Mouse (Mus musculus) midbrain, embryonic 16.5 days (tissue): Measurements from ENCODE around the gene Ppm1h. TPM values are rescaled to one million over a fixed set of nuclear protein-coding genes. Genes with fewer than 3 reads are reported as not detected.
A peak's percentile ranks its signal among the peaks of the same experiment; 100 is the strongest.

Source experiments
- ATAC-seq: fragments of 200-750 bp; cut with Nextera tagmentation; 2 replicates; pipeline ENCODE4 v1.8.0; 2017; ENCODE audit warnings: moderate TSS enrichment
- H3K27ac ChIP-seq: fragments of 300-500 bp; sonication (generic); 2 replicates; pipeline ENCODE4 v1.5.1; 2014; ENCODE audit warnings: mild to moderate bottlenecking, low read length, mixed read lengths
- H3K27me3 ChIP-seq: fragments of 300-500 bp; sonication (generic); 2 replicates; pipeline ENCODE4 v1.6.1; 2014; ENCODE audit warnings: low read depth, low read length, mixed read lengths; ENCODE audit not compliant: control insufficient read depth, insufficient read depth
- H3K36me3 ChIP-seq: fragments of 300-500 bp; sonication (generic); 2 replicates; pipeline ENCODE4 v1.6.1; 2014; ENCODE audit warnings: mild to moderate bottlenecking, low read length, moderate library complexity, mixed read lengths; ENCODE audit not compliant: control insufficient read depth, insufficient read depth
- H3K4me1 ChIP-seq: fragments of 300-500 bp; sonication (generic); 2 replicates; pipeline ENCODE4 v1.6.1; 2014; ENCODE audit warnings: mild to moderate bottlenecking, low read length, mixed read lengths; ENCODE audit not compliant: control insufficient read depth, insufficient read depth
- H3K4me2 ChIP-seq: fragments of 300-500 bp; sonication (generic); 2 replicates; pipeline ENCODE4 v1.6.1; 2014; ENCODE audit warnings: mild to moderate bottlenecking, low read length, mixed read lengths
- H3K4me3 ChIP-seq: fragments of 300-500 bp; sonication (generic); 2 replicates; pipeline ENCODE4 v1.5.1; 2014; ENCODE audit warnings: low read depth, mild to moderate bottlenecking, low read length, moderate library complexity, mixed read lengths
- H3K9ac ChIP-seq: fragments of 300-500 bp; sonication (generic); 2 replicates; pipeline ENCODE4 v1.6.1; 2014; ENCODE audit warnings: low read depth, low read length, mixed read lengths
- H3K9me3 ChIP-seq: fragments of 300-500 bp; sonication (generic); replicated peaks from 2 replicates; pipeline ENCODE4 v1.6.1; 2014; ENCODE audit warnings: mild to moderate bottlenecking, low read length, mixed read lengths; ENCODE audit not compliant: control insufficient read depth, poor library complexity, severe bottlenecking
- WGBS: fragments of 180-500 bp; shearing (Covaris S2); extraction: QIAGEN DNeasy Blood & Tissue Kit; methylation state at CpG from one replicate; pipeline ENCODE4 v1.1.7; 2014; 5-methylcytosine and 5-hydroxymethylcytosine counted together
- polyA plus RNA-seq: library from polyadenylated mRNA; unstranded; fragments of >200 nt; fragmentation: Nextera tagmentation; extraction: Ambion mirVana; gene quantifications from 2 replicates; pipeline ENCODE4 v1.2.1, GENCODE M21; 2015

Gene Ppm1h
- polyA plus RNA-seq, 1 experiment from 2014 or later: 25.2 TPM

DNA sequence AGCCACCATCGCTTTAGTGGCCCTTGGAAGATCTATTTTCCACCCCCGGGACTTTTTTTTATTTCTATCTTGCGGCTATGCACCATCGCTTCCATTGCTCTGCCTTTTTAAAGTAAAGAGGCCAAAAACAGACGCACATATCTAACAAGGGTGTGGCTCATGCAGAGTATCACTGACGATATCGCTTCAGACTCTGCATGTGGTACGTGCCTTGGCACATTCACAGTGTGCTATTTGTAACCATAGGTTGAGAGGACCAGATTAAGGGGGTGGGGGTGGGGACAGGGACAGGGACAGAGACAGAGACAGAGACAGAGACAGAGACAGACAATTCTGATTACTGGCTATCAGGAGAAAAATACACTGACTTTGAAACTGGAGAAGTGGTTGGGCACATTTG is 164.4 kb downstream of the Ppm1h start:
- Histone ChIP-seq H3K36me3 (no peaks in the 10 kb centered on the region), H3K9me3 (no peaks in the 10 kb centered on the region; the same call in 1 of the 2 replicates), H3K4me1 (no peaks in the 10 kb centered on the region; the same call in 1 of the 2 replicates), H3K4me2 (no peak overlapping the region), H3K27me3 (no peaks in the 10 kb centered on the region), H3K4me3 (no peak overlapping the region), H3K27ac (no peak overlapping the region), H3K9ac (no peak overlapping the region)
- WGBS: 97% methylated on average over 8 of the region's 8 CpGs
- no peak for ATAC-seq

DNA sequence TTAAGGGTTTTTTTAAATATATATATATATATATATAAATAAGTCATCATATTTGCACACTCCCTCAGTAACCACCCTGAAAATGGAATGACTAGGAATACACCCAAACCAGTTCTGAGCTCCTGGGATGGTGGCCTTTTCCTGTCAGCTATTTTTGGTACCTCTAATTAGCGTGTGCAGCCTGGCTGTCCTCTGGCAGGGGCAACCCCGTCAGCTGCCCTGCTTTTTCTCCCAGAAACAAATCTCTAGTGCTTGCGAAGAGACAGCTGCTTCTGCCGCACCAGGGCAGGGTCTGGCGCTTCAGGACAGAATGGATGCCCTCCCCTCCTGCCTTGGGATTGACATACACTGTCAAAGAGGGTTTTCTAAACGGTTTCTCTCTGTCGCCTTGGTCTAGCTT is 166.9 kb downstream of the Ppm1h start:
- H3K27ac ChIP-seq: peak overlapping the region; percentile 34; the same call in 1 of the 2 replicates
- no peak overlapping the region for H3K4me3 ChIP-seq
- H3K4me2 ChIP-seq: no peak overlapping the region
- H3K36me3 ChIP-seq: no peaks in the 10 kb centered on the region
- no peak overlapping the region for H3K9ac ChIP-seq
- WGBS: 40% methylated on average over 7 of the region's 7 CpGs
- H3K27me3 ChIP-seq: no peaks in the 10 kb centered on the region
- H3K9me3 ChIP-seq: no peaks in the 10 kb centered on the region; the same call in 1 of the 2 replicates
- ATAC-seq: no peak
- H3K4me1 ChIP-seq: no peaks in the 10 kb centered on the region; the same call in 1 of the 2 replicates

DNA sequence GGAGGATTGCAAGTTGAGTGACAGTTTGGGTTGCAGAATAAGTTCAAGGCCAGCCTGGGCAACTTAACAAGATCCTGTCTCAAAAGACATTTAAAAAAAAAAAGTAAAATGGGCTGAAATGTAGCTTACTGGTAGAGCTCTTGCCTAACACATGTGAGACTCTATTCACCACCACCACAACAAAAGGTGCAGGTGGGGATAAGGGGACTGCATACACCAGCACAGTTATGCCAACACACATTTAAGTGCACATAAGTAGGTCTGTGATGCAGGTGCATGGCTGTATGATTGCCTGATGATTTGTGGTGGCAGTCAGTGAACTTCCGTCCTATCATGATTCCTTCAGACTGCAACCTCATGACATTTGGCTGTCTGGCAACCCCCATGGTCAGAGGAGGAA is 167.9 kb downstream of the Ppm1h start:
- H3K9ac ChIP-seq: no peak overlapping the region
- 95% methylated on average over 1 of the region's 1 CpGs for WGBS

DNA sequence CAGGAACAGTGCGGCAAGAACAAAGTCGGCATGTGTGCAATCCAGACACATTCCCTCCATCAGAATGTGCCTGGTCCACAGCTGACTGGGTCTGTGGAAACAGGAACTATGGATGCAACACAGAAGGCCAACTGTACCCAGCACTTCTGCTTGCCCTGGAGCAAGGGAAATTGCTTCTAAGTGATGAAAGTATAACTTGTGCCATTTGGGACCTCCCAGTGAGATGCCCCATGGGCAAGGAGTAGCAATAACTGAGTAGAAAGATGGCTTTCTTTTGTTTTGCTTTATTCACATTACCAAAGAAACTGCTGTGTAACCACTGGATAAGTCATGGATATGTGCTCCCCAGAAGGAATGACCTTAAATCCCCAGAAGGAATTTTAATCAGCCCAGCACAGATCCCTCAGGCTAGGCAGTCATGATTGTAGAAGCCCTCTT is 169.5 kb downstream of the Ppm1h start:
- no peak overlapping the region for H3K4me3 ChIP-seq
- 82% methylated on average over 2 of the region's 2 CpGs for WGBS
- no peak for ATAC-seq
- no peaks in the 10 kb centered on the region for H3K27me3 ChIP-seq
- H3K27ac ChIP-seq: no peak overlapping the region
- H3K4me1 ChIP-seq: no peaks in the 10 kb centered on the region; the same call in 1 of the 2 replicates
- no peaks in the 10 kb centered on the region for H3K36me3 ChIP-seq
- no peak overlapping the region for H3K4me2 ChIP-seq
- no peaks in the 10 kb centered on the region for H3K9me3 ChIP-seq
- no peak overlapping the region for H3K9ac ChIP-seq

More for the DNA sequence above, 167.9 kb downstream of the Ppm1h start:
- Histone ChIP-seq H3K9me3 (no peaks in the 10 kb centered on the region), H3K4me1 (no peaks in the 10 kb centered on the region; the same call in 1 of the 2 replicates), H3K27me3 (no peaks in the 10 kb centered on the region), H3K4me2 (no peak overlapping the region), H3K4me3 (no peak overlapping the region), H3K27ac (no peak overlapping the region), H3K36me3 (no peaks in the 10 kb centered on the region)
- no peak for ATAC-seq

DNA sequence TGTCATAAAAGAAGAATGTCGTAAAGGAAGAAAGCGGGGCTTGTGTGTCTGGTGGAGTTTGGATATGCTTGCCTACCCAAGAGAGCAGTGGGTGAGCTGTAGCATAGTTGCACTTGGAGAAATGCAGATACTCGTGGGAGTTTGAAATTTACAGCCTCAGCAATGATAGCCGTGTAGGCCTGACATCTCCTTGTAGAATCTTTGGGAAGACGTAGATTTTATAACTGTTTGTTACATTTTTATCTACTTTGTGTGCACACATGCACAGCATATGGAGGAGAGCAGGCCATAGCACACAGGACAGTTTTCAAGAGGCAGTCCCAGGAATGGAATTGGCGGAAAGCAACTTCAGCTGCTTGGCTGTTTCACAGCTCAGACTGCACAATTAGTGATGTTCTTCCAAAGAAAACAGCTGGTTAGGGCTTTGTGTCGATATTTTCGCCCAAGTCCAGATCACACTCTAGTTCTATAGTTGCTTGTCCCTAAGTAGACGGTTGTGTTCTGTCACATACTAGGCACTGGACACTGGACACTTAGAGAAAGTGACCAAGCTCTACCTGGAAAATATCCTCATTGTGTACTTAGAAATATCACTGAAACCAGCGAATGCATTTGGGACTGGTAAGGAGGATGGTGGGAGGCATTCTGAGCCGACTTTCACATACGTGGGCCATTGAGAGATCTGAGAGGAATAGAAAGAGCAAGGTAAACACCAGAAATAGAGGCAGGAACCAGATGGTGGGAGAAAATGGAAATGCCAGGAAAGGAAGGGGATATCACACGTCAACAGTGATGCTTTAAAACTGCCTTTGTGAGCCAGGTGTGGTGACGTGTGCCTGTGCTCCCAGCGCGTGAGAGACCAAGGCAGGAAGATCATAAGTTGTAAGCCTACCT is 173.0 kb downstream of the Ppm1h start:
- no peak for ATAC-seq

GRCm38 (mm10) chr10:122854571-122854970 is 176.0 kb downstream of the Ppm1h start:
- Histone ChIP-seq H3K27ac (no peak overlapping the region), H3K9me3 (no peaks in the 10 kb centered on the region), H3K4me1 (no peaks in the 10 kb centered on the region; the same call in 1 of the 2 replicates), H3K27me3 (no peaks in the 10 kb centered on the region), H3K36me3 (no peaks in the 10 kb centered on the region), H3K9ac (no peak overlapping the region), H3K4me3 (no peak overlapping the region), H3K4me2 (no peak overlapping the region)
- WGBS: 89% methylated on average over 6 of the region's 6 CpGs
- ATAC-seq: no peak

More for the DNA sequence above, 173.0 kb downstream of the Ppm1h start:
- Histone ChIP-seq H3K27me3 (no peaks in the 10 kb centered on the region), H3K4me2 (no peak overlapping the region), H3K36me3 (no peaks in the 10 kb centered on the region), H3K4me3 (no peak overlapping the region), H3K9me3 (no peaks in the 10 kb centered on the region), H3K27ac (no peak overlapping the region), H3K4me1 (no peaks in the 10 kb centered on the region), H3K9ac (no peak overlapping the region)
- 93% methylated on average over 16 of the region's 16 CpGs for WGBS

DNA sequence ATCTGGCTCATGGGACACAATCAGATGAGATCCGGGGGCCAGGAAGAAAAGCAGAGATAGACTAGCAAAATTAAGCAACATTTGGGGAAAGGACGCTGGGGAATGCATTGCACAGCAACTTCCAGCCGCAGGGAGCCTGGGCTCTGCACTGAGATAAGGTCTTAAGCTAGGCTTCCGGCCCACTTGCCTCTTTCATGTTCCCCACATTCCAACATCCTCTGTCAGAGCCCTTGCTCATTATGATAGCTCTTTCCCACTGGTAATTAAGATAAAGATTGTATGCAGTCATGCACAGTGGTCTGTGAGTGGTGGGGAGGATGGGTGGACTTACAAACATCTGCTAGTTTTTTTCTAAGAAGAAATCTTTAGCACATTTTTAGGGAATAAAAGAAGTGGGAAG is 176.6 kb downstream of the Ppm1h start:
- Histone ChIP-seq H3K27me3 (no peaks in the 10 kb centered on the region), H3K4me3 (no peak overlapping the region), H3K36me3 (no peaks in the 10 kb centered on the region), H3K9me3 (no peaks in the 10 kb centered on the region), H3K4me1 (no peaks in the 10 kb centered on the region; the same call in 1 of the 2 replicates), H3K27ac (no peak overlapping the region), H3K4me2 (no peak overlapping the region), H3K9ac (no peak overlapping the region)
- 58% methylated on average over 4 of the region's 4 CpGs for WGBS
- no peak for ATAC-seq

DNA sequence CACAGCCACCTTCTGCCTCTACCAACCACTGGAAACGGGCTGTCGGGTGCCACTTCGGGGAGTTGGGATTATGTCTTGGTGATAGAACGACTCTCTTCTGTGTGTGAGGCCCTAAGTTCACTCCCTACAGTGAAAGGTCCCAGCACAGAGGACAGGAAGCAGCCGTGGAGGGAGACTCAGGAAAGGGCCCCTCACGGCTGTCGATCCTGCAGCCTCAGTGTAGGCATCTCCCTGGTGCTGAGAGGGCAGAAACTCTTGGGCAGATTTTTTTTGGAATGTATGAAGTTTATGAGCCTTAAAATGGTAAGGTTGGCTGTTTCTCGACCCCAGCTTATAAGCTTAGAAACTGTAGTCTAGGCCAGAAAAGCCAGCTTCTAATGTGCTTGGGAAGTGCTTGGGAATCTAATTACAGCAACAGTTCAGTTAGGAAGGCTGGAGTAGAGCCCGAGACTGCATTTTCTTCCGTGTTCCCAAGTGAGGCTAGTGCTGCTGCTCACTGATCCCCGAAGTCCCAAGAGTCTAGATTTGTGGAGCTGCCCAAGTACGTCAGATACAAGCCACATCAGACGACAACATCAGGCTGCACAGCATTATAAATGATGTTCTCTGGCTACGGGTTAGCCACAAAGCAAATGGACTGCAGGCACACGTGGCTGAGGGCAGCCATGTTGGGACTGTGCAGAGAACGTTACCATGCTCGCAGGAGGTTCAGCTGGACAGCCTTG is 177.6 kb downstream of the Ppm1h start:
- no peaks in the 10 kb centered on the region for H3K27me3 ChIP-seq
- 80% methylated on average over 17 of the region's 17 CpGs for WGBS
- no peak for ATAC-seq
- H3K4me3 ChIP-seq: no peak overlapping the region
- H3K36me3 ChIP-seq: no peaks in the 10 kb centered on the region
- H3K9ac ChIP-seq: no peak overlapping the region
- H3K4me1 ChIP-seq: no peaks in the 10 kb centered on the region; the same call in 1 of the 2 replicates
- H3K9me3 ChIP-seq: no peaks in the 10 kb centered on the region
- no peak overlapping the region for H3K4me2 ChIP-seq
- no peak overlapping the region for H3K27ac ChIP-seq

DNA sequence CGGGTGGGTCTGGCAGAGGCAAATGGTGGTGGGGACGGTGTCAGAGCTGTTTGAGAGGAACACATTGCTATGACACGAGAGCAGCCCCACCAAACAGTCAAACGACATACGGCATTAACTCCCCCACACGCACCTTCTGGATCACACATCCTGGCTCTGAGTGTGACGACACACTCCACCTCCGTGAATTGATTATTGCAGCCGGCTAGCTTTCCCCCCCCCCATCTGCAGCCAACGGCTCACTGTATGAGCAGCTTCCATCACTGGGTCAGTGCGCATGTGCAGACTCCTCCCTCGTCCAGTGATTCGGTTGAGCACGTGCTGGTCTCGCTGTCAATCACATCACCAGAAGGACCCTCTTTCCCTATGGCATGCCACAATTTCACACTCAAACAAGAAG is 178.6 kb downstream of the Ppm1h start:
- Histone ChIP-seq H3K9ac (no peak overlapping the region), H3K27ac (no peak overlapping the region), H3K4me3 (no peak overlapping the region), H3K27me3 (no peaks in the 10 kb centered on the region), H3K4me2 (no peak overlapping the region), H3K36me3 (no peaks in the 10 kb centered on the region), H3K9me3 (no peaks in the 10 kb centered on the region), H3K4me1 (no peaks in the 10 kb centered on the region; the same call in 1 of the 2 replicates)
- ATAC-seq: no peak
- WGBS: 92% methylated on average over 15 of the region's 15 CpGs
